Mouse (Mus musculus) hindbrain, embryonic 15.5 days (tissue): ENCODE results near the gene Bsn. TPM values are rescaled to one million over a fixed set of nuclear protein-coding genes. Genes with fewer than 3 reads are reported as not detected.
A peak's percentile ranks its signal among the peaks of the same experiment; 100 is the strongest.

Experiments
- ATAC-seq: fragments of 200-750 bp; cut with Nextera tagmentation; 2 replicates; pipeline ENCODE4 v1.8.0; 2017; ENCODE audit warnings: low read depth, moderate number of reproducible peaks, moderate TSS enrichment; ENCODE audit not compliant: low FRiP score
- H3K27ac ChIP-seq: fragments of 300-500 bp; sonication (generic); replicated peaks from 2 replicates; pipeline ENCODE4 v1.5.1; 2015; ENCODE audit warnings: mild to moderate bottlenecking, inconsistent platforms
- H3K27me3 ChIP-seq: fragments of 300-500 bp; sonication (generic); 2 replicates; pipeline ENCODE4 v1.6.1; 2015; ENCODE audit warnings: control low read depth, inconsistent platforms
- H3K36me3 ChIP-seq: fragments of 300-500 bp; sonication (generic); 2 replicates; pipeline ENCODE4 v1.6.1; 2015; ENCODE audit warnings: control low read depth, inconsistent platforms
- H3K4me1 ChIP-seq: fragments of 300-500 bp; sonication (generic); replicated peaks from 2 replicates; pipeline ENCODE4 v1.6.1; 2015; ENCODE audit warnings: control low read depth, inconsistent platforms
- H3K4me2 ChIP-seq: fragments of 300-500 bp; sonication (generic); 2 replicates; pipeline ENCODE4 v1.6.1; 2015; ENCODE audit warnings: moderate library complexity, mild to moderate bottlenecking, inconsistent platforms
- H3K4me3 ChIP-seq: fragments of 300-500 bp; sonication (generic); 2 replicates; pipeline ENCODE4 v1.5.1; 2015; ENCODE audit warnings: mild to moderate bottlenecking, inconsistent platforms
- H3K9ac ChIP-seq: fragments of 300-500 bp; sonication (generic); 2 replicates; pipeline ENCODE4 v1.6.1; 2015; ENCODE audit warnings: inconsistent platforms
- H3K9me3 ChIP-seq: fragments of 300-500 bp; sonication (generic); 2 replicates; pipeline ENCODE4 v1.6.1; 2016; ENCODE audit warnings: control low read depth, inconsistent platforms
- WGBS: fragments of 180-500 bp; shearing (Covaris S2); methylation state at CpG from one replicate; pipeline ENCODE4 v1.1.7; 2015; 5-methylcytosine and 5-hydroxymethylcytosine counted together
- polyA plus RNA-seq: library from polyadenylated mRNA; unstranded; fragments of >200 nt; fragmentation: Nextera tagmentation; extraction: Ambion mirVana; gene quantifications from 2 replicates; pipeline ENCODE4 v1.2.1, GENCODE M21; 2015

The Bsn gene
- polyA plus RNA-seq, 1 experiment from 2014 or later: 10.0 TPM

DNA sequence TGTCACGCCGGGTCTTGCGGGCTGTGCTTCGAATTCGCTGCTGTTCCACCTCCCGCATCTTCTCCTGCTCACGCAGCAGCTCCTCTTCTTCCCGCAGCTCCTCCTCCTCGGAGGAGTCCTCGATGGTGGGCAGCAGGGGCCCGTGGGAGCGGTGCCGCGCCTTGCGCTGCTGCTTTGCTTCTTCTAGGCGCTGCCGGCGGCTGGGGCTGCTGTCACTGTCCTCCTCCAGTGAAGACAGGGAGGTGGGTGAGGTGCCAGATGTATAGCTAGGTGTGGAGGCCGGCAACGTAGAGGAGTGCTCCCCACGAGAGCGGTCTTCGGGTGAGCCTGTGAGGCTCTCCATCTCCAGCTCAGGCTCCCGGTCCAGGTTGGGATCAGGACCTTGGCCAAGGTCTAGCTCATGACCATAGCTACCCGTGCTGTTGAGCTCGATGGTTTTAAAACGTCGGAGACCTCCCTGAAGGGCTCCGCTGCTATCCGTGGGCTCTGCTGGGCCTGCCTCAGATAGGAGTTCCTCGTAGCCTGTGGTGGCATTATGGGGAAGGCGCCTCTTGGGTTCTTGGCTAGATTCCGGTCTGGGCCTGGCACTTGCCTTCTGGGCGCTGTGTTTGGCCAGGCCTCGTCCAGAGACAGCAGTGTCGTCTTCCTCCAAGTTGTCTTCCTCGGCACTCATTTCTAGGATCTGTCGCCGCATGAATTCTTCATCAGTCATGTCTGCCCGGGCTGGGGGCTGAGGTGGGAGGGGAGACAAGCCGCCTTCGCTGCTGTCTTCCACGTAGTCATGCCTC is 74.7 kb downstream of the Bsn start:
- H3K9ac ChIP-seq: no peak overlapping the region
- no peaks in the 10 kb centered on the region for H3K9me3 ChIP-seq
- H3K4me2 ChIP-seq: no peak overlapping the region
- H3K36me3 ChIP-seq: peaks cover 45% of the 10 kb centered on the region
- peaks cover 8% of the 10 kb centered on the region for H3K4me1 ChIP-seq
- ATAC-seq: no peak
- no peak overlapping the region for H3K4me3 ChIP-seq
- no peaks in the 10 kb centered on the region for H3K27me3 ChIP-seq
- no peak overlapping the region for H3K27ac ChIP-seq
- 66% methylated on average over 43 of the region's 43 CpGs for WGBS

DNA sequence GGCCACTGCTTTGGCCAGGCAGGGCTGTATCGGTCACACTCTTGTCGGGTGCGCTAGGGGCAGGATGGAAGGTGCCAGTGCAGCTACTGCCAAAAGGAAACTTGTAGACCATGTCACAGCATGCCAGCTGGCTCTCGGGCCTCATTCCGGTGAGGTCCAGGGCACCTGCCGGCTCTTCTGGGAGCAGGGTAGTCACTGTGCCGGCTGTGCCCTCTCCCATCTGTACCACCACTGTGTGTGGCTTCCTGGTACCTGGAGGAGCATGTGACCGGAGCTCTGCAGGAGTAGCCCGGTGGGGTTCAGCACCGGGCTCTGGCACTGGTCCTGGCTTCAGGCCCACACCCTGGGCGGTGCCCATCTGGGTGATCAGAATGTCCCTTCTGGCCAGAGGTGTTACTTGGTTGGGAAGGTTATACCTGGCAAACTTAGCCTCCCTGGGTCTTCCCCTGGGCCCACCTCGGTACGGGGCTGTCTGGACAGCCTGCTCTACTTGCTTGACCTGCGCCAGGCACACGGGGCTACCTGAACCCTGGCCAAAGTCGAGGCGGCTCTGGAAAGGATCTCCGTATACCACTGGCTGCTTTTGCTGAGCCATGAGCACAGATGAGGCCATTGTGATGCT is 77.4 kb downstream of the Bsn start:
- no peak overlapping the region for H3K4me2 ChIP-seq
- no peak overlapping the region for H3K4me3 ChIP-seq
- no peak for ATAC-seq
- no peak overlapping the region for H3K27ac ChIP-seq
- H3K9ac ChIP-seq: no peak overlapping the region
- peaks cover 8% of the 10 kb centered on the region for H3K4me1 ChIP-seq
- H3K9me3 ChIP-seq: no peaks in the 10 kb centered on the region
- WGBS: 93% methylated on average over 18 of the region's 18 CpGs
- H3K36me3 ChIP-seq: peaks cover 52% of the 10 kb centered on the region
- H3K27me3 ChIP-seq: no peaks in the 10 kb centered on the region

DNA sequence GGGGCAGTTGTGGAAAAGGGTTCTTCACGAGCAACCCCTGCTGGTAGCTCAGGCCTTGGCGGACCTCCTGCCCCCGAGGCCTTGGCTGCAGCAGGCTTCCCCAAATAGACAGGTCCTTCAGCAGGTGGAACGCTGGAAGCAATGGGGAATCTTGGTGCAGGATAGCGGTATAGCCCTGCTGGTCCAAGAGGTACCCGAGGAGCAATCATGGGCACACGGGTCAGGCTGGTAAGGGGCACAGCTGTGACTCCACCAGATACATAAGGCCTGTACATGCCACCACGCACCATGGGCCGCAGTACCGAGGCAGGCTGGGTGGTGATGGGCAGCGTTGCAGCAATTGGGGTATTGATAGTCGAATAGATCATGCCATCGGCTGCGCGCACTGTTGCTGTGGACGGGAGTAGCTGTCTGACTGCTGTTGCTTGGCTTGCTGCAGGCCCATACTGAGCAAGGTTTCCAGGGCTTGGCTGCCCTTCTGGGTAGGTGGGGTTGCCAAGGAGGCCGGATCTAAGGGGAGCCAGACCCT is 78.5 kb downstream of the Bsn start:
- Histone ChIP-seq H3K4me2 (peak overlapping the region; percentile 39), H3K9me3 (no peaks in the 10 kb centered on the region), H3K4me3 (no peak overlapping the region), H3K27me3 (no peaks in the 10 kb centered on the region), H3K27ac (0 out of 2 replicates have a peak overlapping the region, but pooled peaks have one; percentile 10), H3K9ac (no peak overlapping the region), H3K36me3 (peaks cover 48% of the 10 kb centered on the region), H3K4me1 (peaks cover 8% of the 10 kb centered on the region)
- no peak for ATAC-seq
- WGBS: 71% methylated on average over 17 of the region's 17 CpGs

DNA sequence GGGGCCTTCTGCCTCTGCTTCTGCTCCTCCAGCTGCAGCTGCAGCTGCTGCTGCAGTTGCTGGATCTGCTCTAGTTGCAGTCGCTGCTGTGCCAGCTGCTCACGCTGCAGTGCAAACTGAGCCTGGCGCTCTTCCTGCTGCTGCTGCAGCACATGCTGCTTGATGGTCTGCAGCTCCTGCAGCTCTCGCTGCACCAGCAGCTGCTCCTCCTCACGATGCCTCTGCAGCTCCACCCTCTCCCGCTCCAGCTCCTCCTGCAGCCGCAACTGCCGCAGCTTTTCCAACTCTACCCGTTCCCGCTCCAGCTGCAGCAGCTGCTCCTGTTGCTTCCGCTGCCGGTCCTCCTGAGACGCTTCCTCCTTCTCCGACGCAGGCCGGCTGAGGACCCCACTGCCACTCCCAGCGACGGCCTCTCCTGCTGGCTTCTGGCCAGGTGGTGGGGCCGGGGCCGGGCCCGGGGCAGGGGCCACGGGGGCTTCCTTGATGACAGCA is 79.0 kb downstream of the Bsn start:
- Histone ChIP-seq H3K9ac (no peak overlapping the region), H3K27me3 (no peaks in the 10 kb centered on the region), H3K9me3 (no peaks in the 10 kb centered on the region), H3K4me2 (peak overlapping the region; percentile 39), H3K4me3 (no peak overlapping the region), H3K36me3 (peaks cover 43% of the 10 kb centered on the region), H3K4me1 (peaks cover 8% of the 10 kb centered on the region), H3K27ac (0 out of 2 replicates have a peak overlapping the region, but pooled peaks have one; percentile 10)
- ATAC-seq: no peak
- WGBS: 13% methylated on average over 22 of the region's 22 CpGs

DNA sequence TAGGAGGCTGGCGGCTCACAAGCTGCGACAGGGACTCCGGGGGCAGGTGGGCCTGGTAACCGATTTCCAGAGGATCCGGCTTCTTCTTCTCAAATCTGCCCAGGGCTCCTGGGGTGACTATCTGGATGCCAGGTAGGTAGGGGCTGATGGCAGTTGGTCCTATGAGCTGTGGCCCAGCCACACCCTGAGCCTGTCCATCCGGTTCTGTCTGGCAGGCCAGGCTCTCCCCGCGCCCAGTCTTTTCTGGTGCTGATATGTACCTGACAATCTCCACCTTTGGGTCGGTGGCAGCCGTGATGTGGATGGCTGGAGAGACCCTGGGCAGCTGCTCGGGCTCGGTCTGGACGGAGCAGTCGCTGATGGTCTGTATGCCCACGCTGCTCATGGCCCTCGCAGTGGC is 80.0 kb downstream of the Bsn start:
- 89% methylated on average over 16 of the region's 16 CpGs for WGBS
- no peak for ATAC-seq
- Histone ChIP-seq H3K27me3 (no peaks in the 10 kb centered on the region), H3K9ac (no peak overlapping the region), H3K36me3 (peaks cover 40% of the 10 kb centered on the region), H3K4me3 (no peak overlapping the region), H3K4me1 (peaks cover 14% of the 10 kb centered on the region), H3K4me2 (no peak overlapping the region), H3K9me3 (no peaks in the 10 kb centered on the region), H3K27ac (no peak overlapping the region)

DNA sequence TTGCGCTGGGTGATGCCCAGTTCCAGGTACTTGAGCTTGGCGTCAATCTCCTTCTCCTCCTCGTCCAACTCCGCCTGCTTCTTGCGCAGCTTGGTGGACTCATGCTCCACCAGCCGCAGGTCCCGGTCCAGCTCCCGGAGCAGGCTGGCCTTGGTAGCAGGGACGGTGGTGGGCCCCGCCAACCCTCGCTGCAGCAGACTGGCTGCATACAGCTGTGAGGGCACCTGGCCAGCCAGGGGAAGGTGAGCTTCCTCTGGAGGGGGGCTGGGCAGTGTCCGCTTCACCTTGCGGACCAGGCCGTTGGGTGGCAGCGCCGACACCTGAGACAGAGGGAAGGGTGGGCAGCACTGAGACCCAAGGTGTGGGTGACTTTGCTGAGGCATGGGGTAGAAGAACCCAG is 82.3 kb downstream of the Bsn start:
- Histone ChIP-seq H3K27me3 (no peaks in the 10 kb centered on the region), H3K36me3 (peaks cover 29% of the 10 kb centered on the region), H3K9ac (no peak overlapping the region)

DNA sequence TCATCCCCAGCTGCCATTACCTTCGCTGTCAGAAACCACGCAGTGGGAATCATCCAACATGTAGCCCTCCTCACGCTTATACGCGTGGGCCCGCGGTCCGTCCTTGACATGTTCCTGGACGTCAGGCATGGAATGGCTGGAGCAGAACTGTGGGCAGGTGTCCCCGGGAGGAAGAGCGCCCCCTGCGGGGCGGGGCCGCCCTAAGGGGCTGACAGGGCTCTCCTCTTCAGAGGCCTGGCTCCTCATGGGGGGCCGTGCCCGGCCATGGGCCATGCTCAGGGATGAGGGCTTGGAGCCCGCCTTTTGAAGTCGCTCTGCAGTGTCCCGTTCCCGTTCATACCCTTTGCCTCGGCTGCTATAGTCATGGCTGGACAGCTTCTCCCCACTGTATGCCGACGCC is 84.1 kb downstream of the Bsn start:
- no peaks in the 10 kb centered on the region for H3K27me3 ChIP-seq
- H3K4me3 ChIP-seq: no peak overlapping the region
- ATAC-seq: 0 out of 2 replicates have a peak, but pooled peaks have one; percentile 23
- H3K27ac ChIP-seq: no peak overlapping the region
- peaks cover 16% of the 10 kb centered on the region for H3K4me1 ChIP-seq
- H3K4me2 ChIP-seq: no peak overlapping the region
- no peak overlapping the region for H3K9ac ChIP-seq
- no peaks in the 10 kb centered on the region for H3K9me3 ChIP-seq
- 92% methylated on average over 23 of the region's 23 CpGs for WGBS
- peaks cover 34% of the 10 kb centered on the region for H3K36me3 ChIP-seq

More for the DNA sequence above, 82.3 kb downstream of the Bsn start:
- H3K4me1 ChIP-seq: peaks cover 19% of the 10 kb centered on the region
- ATAC-seq: no peak
- H3K9me3 ChIP-seq: no peaks in the 10 kb centered on the region
- no peak overlapping the region for H3K4me3 ChIP-seq
- no peak overlapping the region for H3K4me2 ChIP-seq
- no peak overlapping the region for H3K27ac ChIP-seq
- 95% methylated on average over 16 of the region's 16 CpGs for WGBS

DNA sequence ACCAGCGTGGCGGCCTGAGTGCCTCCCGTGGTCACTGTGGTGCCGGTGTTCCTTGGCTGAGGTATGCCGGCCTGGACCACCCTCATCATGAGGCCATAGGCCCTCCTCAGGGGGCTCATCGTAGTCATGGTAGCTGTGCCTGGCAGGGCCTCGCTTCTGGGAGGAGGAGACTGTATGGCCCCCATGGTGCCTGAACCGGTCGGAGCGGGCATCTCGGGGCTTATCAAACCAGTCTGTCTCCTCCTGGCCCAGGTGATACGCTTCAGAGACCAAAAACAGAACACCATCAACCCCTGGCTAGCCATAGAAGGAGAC is 84.7 kb downstream of the Bsn start:
- peak; percentile 54; the same call in 1 of the 2 replicates for ATAC-seq
- no peaks in the 10 kb centered on the region for H3K9me3 ChIP-seq
- H3K4me3 ChIP-seq: no peak overlapping the region
- no peak overlapping the region for H3K9ac ChIP-seq
- peaks cover 11% of the 10 kb centered on the region; the same call in 1 of the 2 replicates for H3K4me1 ChIP-seq
- peaks cover 39% of the 10 kb centered on the region for H3K36me3 ChIP-seq
- 59% methylated on average over 12 of the region's 12 CpGs for WGBS
- no peak overlapping the region for H3K27ac ChIP-seq
- no peaks in the 10 kb centered on the region for H3K27me3 ChIP-seq
- no peak overlapping the region for H3K4me2 ChIP-seq

DNA sequence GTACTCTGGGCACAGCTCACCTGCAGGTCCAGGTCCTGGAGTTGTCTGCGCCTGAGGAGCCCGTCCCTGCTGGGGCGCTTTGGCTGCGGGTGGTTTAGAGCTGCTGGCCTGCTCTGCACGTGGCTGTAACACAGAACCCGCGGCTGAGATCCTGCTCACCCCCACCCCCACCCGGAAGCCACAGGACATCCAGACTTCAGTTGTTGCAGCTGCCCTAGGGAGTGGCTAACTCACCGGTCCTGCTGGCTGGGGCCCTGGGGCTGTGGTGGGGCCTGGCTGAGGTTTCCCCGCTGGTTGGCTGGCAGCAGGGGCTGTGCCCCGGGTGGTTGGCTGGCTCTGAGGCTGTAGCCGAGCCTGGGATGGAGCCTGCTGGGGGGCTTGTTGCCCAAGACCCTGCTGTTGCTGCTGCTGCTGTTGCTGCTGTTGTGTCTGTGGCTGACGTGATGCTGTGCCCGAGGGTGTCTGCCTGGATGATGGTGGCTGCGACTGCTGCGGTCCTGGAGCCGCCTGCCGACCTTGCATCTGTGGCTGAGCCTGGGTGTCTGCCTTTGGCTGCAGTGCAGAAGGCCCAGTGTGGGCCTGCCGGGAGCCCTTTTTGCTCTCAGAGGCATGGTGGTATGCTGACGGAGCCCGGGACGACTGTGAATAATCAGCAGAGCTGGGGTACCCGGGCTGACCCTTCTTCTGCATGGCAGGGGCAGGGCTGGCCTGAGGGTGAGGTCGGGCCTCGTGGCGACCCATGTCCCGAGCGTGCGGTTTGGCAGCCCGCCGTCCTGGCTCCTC is 85.2 kb downstream of the Bsn start:
- H3K9me3 ChIP-seq: no peaks in the 10 kb centered on the region
- no peak overlapping the region for H3K9ac ChIP-seq
- H3K4me2 ChIP-seq: no peak overlapping the region
- peak; percentile 15; the same call in 1 of the 2 replicates for ATAC-seq
- H3K4me1 ChIP-seq: peaks cover 11% of the 10 kb centered on the region; the same call in 1 of the 2 replicates
- WGBS: 36% methylated on average over 31 of the region's 31 CpGs
- peaks cover 36% of the 10 kb centered on the region for H3K36me3 ChIP-seq
- H3K4me3 ChIP-seq: no peak overlapping the region
- no peaks in the 10 kb centered on the region for H3K27me3 ChIP-seq
- no peak overlapping the region for H3K27ac ChIP-seq

DNA sequence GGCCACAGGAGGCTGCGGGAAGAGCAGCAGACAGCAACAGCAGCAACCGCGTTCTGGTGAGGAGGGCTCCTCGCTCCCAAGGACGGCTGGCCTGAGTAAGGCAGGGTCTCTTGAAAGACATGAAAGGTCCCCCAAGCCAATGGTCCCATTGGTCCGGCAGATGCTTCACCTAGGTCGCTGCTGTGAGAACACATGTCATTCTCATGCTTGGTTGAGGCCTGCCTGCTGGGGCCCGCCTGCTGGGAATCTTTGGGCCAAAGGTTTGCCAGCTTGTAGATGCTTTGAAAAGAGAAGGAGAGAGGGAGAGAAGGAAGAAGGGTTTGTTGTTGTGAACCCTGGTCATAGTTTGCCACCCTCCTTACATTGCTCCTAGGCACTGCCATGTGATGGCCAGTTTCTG is 90.6 kb downstream of the Bsn start:
- WGBS: 81% methylated on average over 8 of the region's 8 CpGs
- Histone ChIP-seq H3K9ac (no peak overlapping the region), H3K4me2 (no peak overlapping the region), H3K36me3 (peaks cover 46% of the 10 kb centered on the region), H3K4me3 (no peak overlapping the region), H3K27ac (no peak overlapping the region), H3K27me3 (no peaks in the 10 kb centered on the region), H3K9me3 (no peaks in the 10 kb centered on the region), H3K4me1 (peaks cover 15% of the 10 kb centered on the region)
- no peak for ATAC-seq

DNA sequence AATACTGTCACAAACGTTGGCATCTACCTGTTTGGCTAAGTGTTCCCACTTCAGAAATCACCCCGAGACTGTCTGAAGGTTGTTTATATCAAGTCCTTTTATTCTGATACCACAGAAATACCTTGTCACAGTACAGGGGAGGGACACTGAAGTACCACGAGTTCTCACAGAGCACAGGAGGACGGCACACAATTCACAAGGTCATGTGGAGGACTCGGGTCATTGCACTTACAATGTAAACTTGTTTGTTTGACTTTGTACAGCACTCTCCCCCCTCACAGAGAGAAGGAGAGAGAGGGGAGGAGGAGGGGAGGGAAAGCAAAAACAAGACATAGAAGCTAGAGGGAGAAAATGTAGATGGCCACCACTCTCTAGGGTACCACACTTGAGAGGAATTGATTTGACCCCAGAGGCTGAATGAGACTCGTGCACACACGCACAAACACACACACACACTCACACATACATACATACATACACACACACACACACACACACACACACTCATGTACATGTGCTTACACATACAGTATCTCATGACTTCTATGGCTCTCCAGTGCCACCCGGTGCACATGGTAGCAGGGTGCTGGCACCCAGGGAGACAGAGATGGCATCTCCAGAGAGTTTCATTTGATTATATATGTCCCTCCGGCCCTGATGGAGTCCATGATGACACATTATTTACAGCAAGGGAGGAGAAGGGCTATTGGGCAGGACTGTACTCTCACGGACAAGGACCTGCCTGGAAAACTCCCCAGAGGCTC is 94.1 kb downstream of the Bsn start:
- Histone ChIP-seq H3K4me2 (peak overlapping the region; percentile 100; the same call in 1 of the 2 replicates), H3K36me3 (peaks cover 38% of the 10 kb centered on the region), H3K27ac (no peak overlapping the region), H3K4me3 (no peak overlapping the region), H3K4me1 (peaks cover 29% of the 10 kb centered on the region), H3K9me3 (no peaks in the 10 kb centered on the region), H3K27me3 (no peaks in the 10 kb centered on the region), H3K9ac (no peak overlapping the region)
- ATAC-seq: no peak
- 60% methylated on average over 10 of the region's 10 CpGs for WGBS
